Mouse (Mus musculus) midbrain, embryonic 14.5 days (tissue): ENCODE measurements at regions not wholly inside any gene's neighbourhood (a gene's known extent, or its start where the extent isn't known, plus 50 kb on each side); places are given as distances from the start of the nearest gene placed in this dataset.

Experiments
- ATAC-seq: fragments of 200-750 bp; cut with Nextera tagmentation; 2 replicates; pipeline ENCODE4 v1.8.0; 2017; ENCODE audit warnings: moderate number of reproducible peaks, moderate library complexity; ENCODE audit not compliant: low FRiP score, low TSS enrichment
- DNase-seq: peaks from one replicate; pipeline ENCODE4 v3.0.0-alpha.2; 2015
- H3K27ac ChIP-seq: fragments of 300-500 bp; sonication (generic); replicated peaks from 2 replicates; pipeline ENCODE4 v1.5.1; 2014; ENCODE audit warnings: mild to moderate bottlenecking, low read depth, low read length, moderate library complexity
- H3K27me3 ChIP-seq: fragments of 300-500 bp; sonication (generic); 2 replicates; pipeline ENCODE4 v1.6.1; 2014; ENCODE audit warnings: low read length, control low read depth, mixed read lengths; ENCODE audit not compliant: control insufficient read depth, insufficient read depth
- H3K36me3 ChIP-seq: fragments of 300-500 bp; sonication (generic); 2 replicates; pipeline ENCODE4 v1.6.1; 2014; ENCODE audit warnings: low read length, control low read depth; ENCODE audit not compliant: control insufficient read depth, insufficient read depth
- H3K4me1 ChIP-seq: fragments of 300-500 bp; sonication (generic); 2 replicates; pipeline ENCODE4 v1.6.1; 2014; ENCODE audit warnings: mild to moderate bottlenecking, antibody characterized with exemption, low read length, control low read depth; ENCODE audit not compliant: control insufficient read depth, insufficient read depth
- H3K4me2 ChIP-seq: fragments of 300-500 bp; sonication (generic); 2 replicates; pipeline ENCODE4 v1.6.1; 2014; ENCODE audit warnings: mild to moderate bottlenecking, low read length, moderate library complexity
- H3K4me3 ChIP-seq: fragments of 300-500 bp; sonication (generic); replicated peaks from 2 replicates; pipeline ENCODE4 v1.5.1; 2014; ENCODE audit warnings: low read depth, low read length
- H3K9ac ChIP-seq: fragments of 300-500 bp; sonication (generic); replicated peaks from 2 replicates; pipeline ENCODE4 v1.6.1; 2014; ENCODE audit warnings: mild to moderate bottlenecking, low read length, moderate library complexity
- H3K9me3 ChIP-seq: fragments of 300-500 bp; sonication (generic); 2 replicates; pipeline ENCODE4 v1.6.1; 2016; ENCODE audit warnings: low read length, control low read depth, mixed read lengths; ENCODE audit not compliant: control insufficient read depth
- WGBS: fragments of 180-500 bp; shearing (Covaris S2); extraction: QIAGEN DNeasy Blood & Tissue Kit; methylation state at CpG from one replicate; pipeline ENCODE4 v1.1.7; 2014; 5-methylcytosine and 5-hydroxymethylcytosine counted together

DNA sequence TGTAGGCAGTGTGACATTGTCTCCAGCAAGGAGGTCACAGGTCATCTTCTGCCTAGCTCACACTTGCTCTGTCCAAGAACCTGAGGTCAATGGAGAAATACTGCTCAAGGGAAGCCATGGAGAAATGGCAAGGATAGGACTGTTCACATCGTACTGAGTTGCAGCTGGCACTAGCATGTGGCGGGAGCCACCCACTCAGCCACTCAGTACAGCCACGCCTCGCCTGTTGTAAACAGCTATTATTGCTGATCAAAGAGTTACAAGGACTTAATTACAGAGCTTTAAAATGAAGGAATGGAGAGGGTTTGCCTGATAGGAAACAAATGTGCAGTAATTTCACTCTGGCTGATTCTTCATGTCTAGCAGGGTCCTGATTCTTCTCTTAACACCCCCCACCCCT, 64.8 kb downstream of the Dll1 start:
- H3K4me3 ChIP-seq, result no peak overlapping the region
- no peaks in the 10 kb centered on the region for H3K27me3 ChIP-seq
- no peaks in the 10 kb centered on the region for H3K36me3 ChIP-seq
- no peak overlapping the region for H3K27ac ChIP-seq
- DNase-seq, result no peak
- no peak overlapping the region for H3K4me2 ChIP-seq
- H3K9me3 ChIP-seq, result no peaks in the 10 kb centered on the region
- no peak overlapping the region for H3K9ac ChIP-seq
- ATAC-seq, result no peak
- WGBS, result 86% methylated on average over 4 of the region's 4 CpGs
- H3K4me1 ChIP-seq, result no peaks in the 10 kb centered on the region

DNA sequence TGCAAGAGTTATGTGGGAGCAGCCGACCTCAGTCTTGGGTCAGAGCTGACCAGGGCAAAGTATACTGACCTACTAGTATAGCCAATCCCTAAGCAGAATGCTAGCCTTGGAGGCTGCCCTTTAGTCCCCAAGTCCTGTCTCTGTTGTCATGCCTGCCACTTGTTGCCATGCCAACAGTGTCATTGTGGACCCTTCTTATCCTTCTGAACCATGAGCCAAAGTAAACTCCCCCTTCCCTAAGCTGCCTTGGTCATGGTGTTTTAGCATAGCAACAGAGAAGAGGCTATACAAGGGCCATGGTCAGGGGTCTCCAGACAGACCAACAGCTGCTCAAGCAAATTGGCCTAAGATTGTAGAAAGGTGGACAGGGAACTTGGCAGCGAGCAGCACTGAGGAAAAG, 66.2 kb downstream of the Dll1 start:
- Histone ChIP-seq H3K9me3 (no peaks in the 10 kb centered on the region), H3K27ac (no peak overlapping the region), H3K4me1 (no peaks in the 10 kb centered on the region), H3K36me3 (no peaks in the 10 kb centered on the region), H3K9ac (no peak overlapping the region), H3K27me3 (no peaks in the 10 kb centered on the region), H3K4me3 (no peak overlapping the region), H3K4me2 (no peak overlapping the region)
- WGBS, result 37% methylated on average over 2 of the region's 2 CpGs
- DNase-seq, result peak; percentile 27
- no peak; the same call in 1 of the 2 replicates for ATAC-seq

DNA sequence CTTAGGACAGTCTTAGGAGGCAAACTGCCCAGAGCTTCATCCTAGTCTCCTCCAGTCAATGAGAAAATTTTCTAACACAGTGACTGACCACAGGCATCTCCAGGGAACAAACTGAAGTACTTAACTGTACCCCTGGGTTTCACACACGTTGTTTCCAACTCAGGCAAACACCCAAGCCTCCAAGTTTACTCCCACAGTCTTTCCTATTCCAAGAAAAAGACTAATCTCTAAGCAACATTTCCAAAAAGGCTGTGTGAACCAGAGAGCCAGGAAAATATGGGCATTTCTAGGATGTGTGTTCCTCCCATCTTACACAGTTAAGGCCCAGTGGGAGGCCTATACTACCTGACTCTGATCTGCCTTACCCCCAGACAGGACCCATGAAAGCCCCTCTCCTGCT, 74.6 kb downstream of the Dll1 start:
- DNase-seq, result no peak
- H3K27me3 ChIP-seq, result no peaks in the 10 kb centered on the region
- no peak for ATAC-seq
- 56% methylated on average over 1 of the region's 1 CpGs for WGBS
- H3K4me2 ChIP-seq, result no peak overlapping the region
- H3K4me3 ChIP-seq, result no peak overlapping the region
- H3K9ac ChIP-seq, result no peak overlapping the region
- H3K9me3 ChIP-seq, result no peaks in the 10 kb centered on the region
- H3K27ac ChIP-seq, result no peak overlapping the region
- no peaks in the 10 kb centered on the region for H3K4me1 ChIP-seq
- no peaks in the 10 kb centered on the region for H3K36me3 ChIP-seq

DNA sequence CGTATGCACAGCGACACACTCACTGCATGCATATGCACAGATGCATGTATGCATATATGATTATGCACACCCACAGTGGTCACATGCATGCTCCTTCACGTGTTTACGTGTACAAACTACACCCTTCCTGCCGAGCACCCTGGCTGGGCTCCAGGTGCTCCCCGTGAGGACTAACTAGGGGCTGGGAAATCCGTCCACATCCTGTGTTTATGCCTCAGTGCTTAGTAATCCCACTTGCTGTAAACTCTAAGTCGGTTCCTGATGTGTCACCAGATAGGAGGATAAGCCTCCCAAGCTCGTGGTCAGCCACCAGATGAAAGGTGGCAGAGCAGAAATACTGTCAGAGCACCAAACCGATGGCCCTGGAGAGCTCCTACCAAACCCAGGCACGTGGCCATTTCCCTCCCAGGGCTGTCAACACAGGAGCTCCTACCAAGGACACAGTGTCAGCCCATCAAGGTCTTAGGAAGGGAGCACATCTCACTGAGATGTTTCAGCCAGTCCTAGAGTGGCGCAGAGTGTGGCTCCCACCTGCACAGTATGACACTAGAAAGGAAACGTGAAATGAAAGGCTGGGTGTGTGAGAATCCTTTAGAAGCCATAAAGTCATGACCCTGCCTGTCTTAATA, 76.8 kb downstream of the Dll1 start:
- ATAC-seq (no peak), DNase-seq (no peak)
- H3K9me3 ChIP-seq, result no peaks in the 10 kb centered on the region
- H3K36me3 ChIP-seq, result no peaks in the 10 kb centered on the region
- no peak overlapping the region for H3K27ac ChIP-seq
- H3K4me2 ChIP-seq, result no peak overlapping the region
- WGBS, result 83% methylated on average over 13 of the region's 13 CpGs
- H3K4me3 ChIP-seq, result no peak overlapping the region
- no peaks in the 10 kb centered on the region for H3K27me3 ChIP-seq
- H3K4me1 ChIP-seq, result no peaks in the 10 kb centered on the region
- H3K9ac ChIP-seq, result no peak overlapping the region

DNA sequence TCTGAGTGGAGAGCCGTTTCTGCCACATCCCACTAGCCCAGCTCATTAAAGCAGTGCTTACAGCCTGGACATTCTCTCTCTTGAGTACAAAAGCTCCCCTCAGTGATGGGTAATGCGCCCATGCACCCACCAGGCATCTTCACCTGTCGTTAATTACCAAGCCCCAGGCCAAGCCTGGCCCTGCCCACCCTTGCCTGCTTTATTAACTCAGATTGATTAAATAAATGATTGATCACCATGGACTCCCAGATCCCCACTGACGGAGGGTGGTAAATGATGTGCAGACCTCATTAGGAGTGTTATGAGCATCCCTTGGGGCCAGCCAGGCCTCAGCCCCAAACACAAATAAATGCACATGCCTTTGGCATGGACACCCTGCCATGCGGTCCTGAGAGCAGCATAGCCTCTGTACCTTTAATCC, 82.5 kb downstream of the Dll1 start:
- no peak overlapping the region for H3K4me3 ChIP-seq
- ATAC-seq (peak; percentile 24; the same call in 1 of the 2 replicates), DNase-seq (peak; percentile 9)
- H3K4me1 ChIP-seq, result no peaks in the 10 kb centered on the region
- H3K9ac ChIP-seq, result no peak overlapping the region
- 46% methylated on average over 5 of the region's 5 CpGs for WGBS
- H3K36me3 ChIP-seq, result no peaks in the 10 kb centered on the region
- no peak overlapping the region for H3K27ac ChIP-seq
- H3K4me2 ChIP-seq, result no peak overlapping the region
- H3K27me3 ChIP-seq, result no peaks in the 10 kb centered on the region
- H3K9me3 ChIP-seq, result no peaks in the 10 kb centered on the region

DNA sequence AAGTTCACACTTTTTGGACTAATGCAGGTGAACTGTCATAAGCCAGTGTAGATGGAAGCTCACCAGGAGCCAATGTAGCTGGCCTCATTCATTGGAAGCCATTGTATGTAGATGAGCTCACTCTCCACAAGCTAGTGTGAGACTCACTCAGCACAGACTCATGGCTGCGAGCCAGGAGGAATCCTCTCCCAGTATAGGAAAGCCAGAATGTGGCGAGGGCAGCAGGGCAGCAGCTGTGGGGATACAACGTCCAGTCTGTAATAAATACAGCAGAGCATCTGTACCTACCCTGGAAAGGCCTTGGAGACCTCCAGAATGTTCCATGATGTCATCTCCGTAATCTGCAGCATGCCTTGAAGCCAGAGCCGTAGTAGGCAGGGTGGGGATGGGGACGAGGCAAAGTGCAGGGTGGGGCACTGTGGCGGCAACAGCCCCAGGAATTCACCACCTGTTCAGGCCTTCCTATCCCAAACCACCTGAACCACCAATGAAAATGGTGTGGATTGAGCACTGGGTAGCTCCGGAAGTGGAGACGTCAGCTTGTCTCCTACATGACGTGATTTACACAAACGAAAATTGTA, 84.1 kb downstream of the Dll1 start:
- Histone ChIP-seq H3K27me3 (no peaks in the 10 kb centered on the region), H3K36me3 (no peaks in the 10 kb centered on the region), H3K27ac (no peak overlapping the region), H3K4me1 (no peaks in the 10 kb centered on the region), H3K4me3 (no peak overlapping the region), H3K9me3 (no peaks in the 10 kb centered on the region), H3K4me2 (no peak overlapping the region), H3K9ac (no peak overlapping the region)
- no peak for ATAC-seq
- DNase-seq, result no peak
- 89% methylated on average over 11 of the region's 11 CpGs for WGBS

DNA sequence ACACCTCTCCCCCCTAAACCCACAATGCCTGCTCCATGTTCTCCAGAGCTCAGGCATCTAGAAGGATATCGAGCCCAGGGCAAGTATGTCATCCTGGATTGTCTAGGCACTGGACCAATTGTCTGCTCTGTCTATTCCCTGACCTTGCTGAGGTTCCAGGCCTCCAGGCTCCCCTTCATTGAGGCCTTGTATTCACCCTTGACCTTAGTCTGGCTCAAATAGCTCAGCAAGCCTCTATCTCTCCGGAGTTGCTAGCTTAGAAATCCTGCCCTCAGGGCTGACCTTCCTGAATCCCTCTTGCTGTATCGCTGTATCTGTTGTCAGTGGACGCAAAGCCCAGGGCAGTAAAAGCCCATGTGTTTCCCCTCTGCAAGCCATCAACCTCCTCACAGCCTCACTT, 85.0 kb downstream of the Dll1 start:
- WGBS, result 61% methylated on average over 4 of the region's 4 CpGs
- Histone ChIP-seq H3K9ac (no peak overlapping the region), H3K27ac (no peak overlapping the region), H3K4me2 (no peak overlapping the region), H3K4me3 (no peak overlapping the region), H3K4me1 (no peaks in the 10 kb centered on the region), H3K9me3 (no peaks in the 10 kb centered on the region), H3K36me3 (no peaks in the 10 kb centered on the region), H3K27me3 (no peaks in the 10 kb centered on the region)
- DNase-seq (no peak), ATAC-seq (no peak)

DNA sequence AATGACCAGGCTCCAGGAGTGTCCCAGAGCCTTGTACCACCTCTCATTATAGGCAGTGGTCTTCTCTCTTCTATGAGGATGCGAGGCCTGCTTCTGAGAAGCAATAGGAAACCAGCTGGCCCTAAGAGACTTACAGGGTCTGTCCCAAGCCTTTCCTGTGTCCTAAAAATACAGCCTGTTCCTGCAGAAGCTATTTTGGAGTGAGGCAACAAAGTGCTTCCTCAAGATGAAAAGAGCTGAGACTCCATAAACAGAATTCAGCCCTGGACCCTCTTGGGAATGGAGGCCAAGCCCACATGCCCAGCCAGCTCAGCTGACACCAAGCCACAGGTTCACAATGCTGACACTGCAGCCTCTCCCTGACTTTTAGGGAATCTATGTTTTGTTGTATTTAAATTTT, 86.3 kb downstream of the Dll1 start:
- ATAC-seq (no peak), DNase-seq (no peak)
- no peaks in the 10 kb centered on the region for H3K4me1 ChIP-seq
- no peak overlapping the region for H3K27ac ChIP-seq
- H3K4me3 ChIP-seq, result no peak overlapping the region
- WGBS, result 90% methylated on average over 1 of the region's 1 CpGs
- no peaks in the 10 kb centered on the region for H3K36me3 ChIP-seq
- H3K27me3 ChIP-seq, result no peaks in the 10 kb centered on the region
- H3K9ac ChIP-seq, result no peak overlapping the region
- no peaks in the 10 kb centered on the region for H3K9me3 ChIP-seq
- no peak overlapping the region for H3K4me2 ChIP-seq

DNA sequence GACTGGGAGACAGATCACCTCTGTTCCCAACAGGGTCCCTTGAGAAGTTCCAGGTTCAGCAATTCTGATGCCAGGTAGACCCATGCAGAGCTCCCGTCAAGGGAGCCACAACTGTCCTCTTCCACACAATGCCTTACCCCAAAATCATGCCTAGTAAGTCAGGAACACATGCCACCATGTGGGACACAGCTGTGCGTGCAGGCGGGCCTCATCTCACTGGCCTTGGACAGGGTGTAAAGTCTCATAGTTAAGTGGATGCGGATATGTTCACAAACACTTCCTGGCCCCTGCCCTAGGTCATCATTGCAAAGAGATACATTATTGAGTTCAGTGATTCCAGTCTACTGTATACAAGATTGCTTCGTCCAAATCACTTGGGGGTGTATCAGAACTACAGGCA, 87.6 kb downstream of the Dll1 start:
- DNase-seq, result no peak
- H3K9ac ChIP-seq, result no peak overlapping the region
- WGBS, result 89% methylated on average over 5 of the region's 5 CpGs

More for the DNA sequence above, 87.6 kb downstream of the Dll1 start:
- no peaks in the 10 kb centered on the region for H3K9me3 ChIP-seq
- ATAC-seq, result no peak
- no peak overlapping the region for H3K4me2 ChIP-seq
- H3K4me1 ChIP-seq, result 0 out of 2 replicates have a peak, but pooled peaks cover 3% of the 10 kb centered on the region
- no peak overlapping the region for H3K27ac ChIP-seq
- H3K4me3 ChIP-seq, result no peak overlapping the region
- no peaks in the 10 kb centered on the region for H3K27me3 ChIP-seq
- H3K36me3 ChIP-seq, result no peaks in the 10 kb centered on the region
